Mouse (Mus musculus) ZHBTc4 (cell line): ENCODE data around the gene Prkrip1.

ENCODE experiments used
- DNase-seq: peaks from one replicate; pipeline ENCODE4 v3.0.0-alpha.2; 2011; ENCODE audit warnings: low read depth, low spot score

Gene Prkrip1

DNA sequence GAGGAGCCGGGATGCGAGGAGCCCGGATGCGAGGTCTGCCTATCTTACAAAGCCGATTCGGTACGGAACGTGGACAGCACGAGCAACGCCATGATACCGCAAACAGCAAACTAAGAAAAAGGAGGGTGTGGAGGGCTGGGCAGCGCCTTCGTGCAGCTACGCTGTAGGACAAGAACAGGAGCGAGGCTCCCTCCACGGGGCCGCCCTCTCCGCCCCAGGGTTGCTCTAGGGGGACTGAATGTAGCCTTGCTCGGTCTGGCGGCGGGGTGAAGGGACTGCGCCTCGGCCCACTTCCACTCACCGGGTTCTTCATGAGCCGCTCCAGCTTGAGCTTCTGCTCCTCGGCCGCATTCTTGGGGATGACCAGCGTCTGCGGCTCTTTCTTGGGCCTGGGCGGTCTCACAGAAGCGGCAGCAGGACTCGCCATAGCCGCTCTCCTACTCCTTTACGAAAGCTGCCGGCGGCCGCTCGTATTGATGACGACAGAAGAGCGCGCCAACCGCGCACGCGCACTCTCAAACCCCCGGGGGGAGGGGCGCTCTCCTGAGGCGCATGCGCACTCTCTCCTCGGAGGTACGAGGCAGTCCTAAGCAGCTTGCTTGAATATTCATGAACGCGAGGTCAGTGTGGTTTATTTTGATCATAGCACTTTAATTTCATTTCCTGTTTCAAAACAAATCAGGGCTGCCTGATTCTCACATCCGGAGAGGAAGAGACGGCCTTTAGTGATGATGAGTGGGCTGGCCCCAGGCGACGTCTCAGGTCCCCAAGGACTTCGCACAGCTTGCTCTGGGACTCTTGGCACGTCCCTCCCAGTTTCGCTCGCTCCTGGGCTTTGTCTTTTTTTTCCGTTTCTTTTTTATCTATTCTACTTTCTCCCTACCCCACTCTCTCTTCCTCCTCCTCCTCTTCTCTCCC is at the start of gene Prkrip1:
TSS of gene Prkrip1 (minus strand) at position 490 of the 918 bp plus-strand sequence.
- peak; percentile 99 for DNase-seq

DNA sequence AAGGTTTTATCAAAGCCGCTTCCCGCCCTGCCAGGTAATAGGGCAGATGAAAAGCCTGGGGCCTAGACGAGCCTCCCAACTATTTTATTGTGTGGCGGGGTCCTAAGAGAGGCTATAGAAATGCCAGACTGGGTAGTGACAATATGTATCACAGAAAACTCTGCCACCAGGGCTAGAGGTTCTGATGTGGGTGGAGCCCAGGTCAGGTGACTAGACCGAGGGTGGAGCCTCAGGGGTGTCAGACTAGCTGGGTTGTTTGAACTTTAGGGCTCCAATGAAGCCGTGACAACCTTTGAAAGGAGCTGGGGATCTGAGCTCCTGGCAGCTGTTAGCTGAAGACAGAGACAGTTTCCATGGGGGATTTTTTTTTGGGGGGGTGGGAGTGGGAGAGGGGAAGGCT is 49.7 kb upstream of the Prkrip1 start:
- peak; percentile 25 for DNase-seq

DNA sequence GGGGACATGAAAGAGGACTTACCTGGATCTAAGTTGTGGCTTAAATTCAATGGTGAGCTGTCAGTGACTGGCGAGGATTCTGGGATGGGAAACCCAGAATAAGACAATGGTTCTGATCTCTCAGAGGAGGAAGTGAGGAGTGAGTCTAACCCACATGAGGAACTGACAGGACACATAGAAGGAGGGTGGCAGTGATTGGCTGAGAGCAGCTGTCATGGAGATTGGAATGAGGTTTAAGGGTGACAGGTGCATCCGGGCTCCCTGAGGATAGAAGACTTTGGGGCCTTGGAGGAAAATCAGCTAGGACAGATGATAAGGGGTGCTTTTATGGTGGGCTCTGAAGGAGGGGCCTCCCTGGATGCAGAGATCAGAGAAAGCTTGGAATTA is 47.7 kb upstream of the Prkrip1 start, which contains the start of gene Sh2b2:
TSS of gene Sh2b2 (minus strand) at position 105 of the 387 bp plus-strand sequence.
- DNase-seq = no peak

DNA sequence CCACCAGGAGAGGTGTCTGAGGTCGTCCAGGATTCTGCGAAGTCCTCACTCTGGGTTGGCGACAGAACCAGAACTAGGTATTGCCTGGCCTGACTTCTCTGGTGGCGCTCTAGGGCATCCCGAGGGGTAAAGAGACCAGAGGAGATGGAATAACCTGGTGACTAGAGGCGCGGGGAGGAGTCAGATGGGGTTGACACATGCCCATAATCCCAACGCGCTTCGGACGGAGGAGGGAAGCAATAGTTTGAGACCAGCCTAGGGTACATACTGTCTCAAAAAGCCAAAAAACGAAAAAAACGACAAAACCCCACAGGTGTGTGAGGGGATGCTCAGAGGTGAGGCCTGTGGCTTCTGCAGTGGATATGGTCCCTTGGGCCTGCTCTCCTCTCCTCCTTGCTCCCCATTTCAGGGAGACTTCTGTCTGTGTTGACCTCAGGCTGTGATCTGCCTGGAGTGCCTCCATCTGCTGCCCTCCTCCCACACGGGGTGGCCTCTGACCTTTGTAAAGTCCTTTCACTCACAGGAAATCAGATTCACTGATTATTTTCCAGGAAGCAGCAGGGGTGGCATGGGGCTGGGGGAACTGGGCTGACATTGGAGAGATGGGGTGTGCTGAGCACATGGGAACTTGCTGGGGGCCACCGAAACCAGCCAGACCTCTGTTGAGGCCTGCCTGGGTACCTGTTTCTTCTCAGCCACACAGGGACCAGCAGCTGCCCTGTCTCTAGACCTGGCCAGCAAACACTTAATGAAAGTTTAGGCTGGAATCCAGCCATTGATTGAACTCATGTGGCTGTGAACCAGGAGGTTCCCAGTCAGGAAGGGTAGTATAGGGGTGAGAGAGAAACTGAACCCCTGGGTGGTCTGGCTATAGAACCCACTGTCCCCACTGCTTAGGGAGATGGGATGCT is 47.0 kb upstream of the Prkrip1 start:
- no peak for DNase-seq

DNA sequence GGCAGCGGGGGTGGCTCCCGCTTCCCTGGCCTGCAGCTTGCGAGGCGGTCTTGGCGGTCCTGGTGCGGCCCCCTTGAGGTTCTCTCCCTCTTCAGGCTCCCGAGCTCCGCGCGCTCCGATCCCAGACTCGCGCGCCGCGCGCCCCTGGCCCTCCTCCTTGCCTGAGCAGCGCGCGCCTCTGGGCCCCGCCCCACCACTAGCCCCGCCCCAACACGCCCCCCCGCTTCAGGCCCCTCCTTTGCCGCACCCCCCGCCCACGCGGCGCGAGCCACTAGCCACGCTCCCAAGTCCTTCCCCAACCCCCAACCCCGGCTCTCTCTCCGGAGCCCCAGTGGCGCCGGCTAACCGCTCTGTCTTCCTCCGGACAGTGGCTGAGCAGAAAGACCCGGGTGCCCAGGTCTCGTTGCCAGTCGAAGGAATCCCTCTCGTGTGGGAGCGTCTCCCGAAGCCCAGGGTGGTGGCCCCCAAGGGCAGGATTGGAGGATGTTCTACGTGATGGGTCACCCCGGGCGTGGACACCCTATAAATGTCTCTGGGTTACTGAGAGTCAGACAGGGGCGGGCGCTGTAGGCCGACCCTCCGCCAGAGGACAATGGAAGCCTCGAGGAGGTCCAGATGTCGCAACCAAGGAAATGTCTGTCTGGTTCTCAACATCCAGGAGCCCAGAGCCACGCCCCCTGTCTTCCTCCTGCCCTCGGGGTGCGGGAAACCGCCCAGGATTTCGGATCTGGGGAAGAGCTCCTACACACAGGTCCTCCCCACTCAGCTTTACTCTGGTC is 46.2 kb upstream of the Prkrip1 start:
- DNase-seq = peak; percentile 88

DNA sequence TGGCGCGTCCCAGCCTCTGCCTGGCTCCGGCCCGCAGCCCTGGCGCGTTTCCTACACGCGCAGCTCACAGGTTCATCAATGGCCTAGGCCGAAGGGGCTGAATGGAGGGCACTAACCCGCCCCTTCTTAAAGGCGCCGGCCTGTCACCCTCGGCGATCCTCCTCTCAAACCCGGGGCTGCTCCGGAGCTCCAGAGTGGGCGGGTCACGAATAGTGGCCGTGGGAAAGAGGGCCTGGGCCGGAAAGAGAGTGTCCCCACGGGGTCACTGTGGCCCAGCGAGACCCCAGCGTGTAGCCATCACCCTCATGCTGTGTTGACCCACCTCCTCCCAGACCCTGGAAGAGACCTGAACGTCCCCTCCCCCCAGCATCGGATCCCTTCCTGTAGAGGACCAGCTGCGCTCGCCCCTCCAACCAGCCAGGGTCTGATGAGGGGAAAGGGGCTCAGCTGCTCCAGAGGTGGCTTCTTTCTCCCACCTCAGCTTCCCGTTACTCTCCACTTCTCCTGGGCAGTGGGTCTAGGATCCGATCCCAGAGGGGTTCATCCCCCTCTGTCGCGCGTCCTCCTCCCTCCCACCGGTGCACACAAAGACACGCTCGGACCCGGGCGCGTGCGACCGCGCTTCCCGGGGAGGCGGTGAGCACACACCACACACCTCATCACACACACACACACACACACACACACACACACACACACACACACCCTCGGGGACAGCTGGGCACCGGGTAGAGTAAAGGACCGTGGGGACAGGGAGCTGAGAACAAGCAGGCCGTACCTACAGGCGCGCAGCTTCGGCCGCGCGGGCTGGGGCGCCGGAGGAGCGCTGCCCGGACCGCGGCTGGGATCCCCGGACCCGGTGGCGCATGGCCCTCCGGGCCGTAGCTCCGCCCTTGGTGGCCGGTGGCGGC is 45.3 kb upstream of the Prkrip1 start:
- peak; percentile 35 for DNase-seq

DNA sequence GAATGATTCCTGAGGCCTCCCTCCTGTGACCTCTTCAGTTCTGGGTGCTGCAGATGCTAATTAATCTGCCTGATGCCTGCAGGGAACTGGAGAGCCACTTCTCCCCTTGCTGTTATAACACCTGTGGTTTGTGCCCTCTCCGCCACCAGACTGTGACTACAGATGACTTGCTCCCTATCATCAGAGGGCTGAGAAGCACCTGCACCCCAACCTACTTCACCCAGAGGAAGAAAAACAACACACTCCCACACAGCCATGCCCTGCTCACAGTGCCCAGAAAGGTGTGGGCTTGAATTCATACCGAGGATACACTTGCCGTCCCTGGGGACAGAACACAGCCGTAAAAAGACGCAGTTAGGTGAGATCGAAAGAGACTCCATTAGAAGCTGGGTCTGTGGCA is 42.4 kb upstream of the Prkrip1 start:
- no peak for DNase-seq

DNA sequence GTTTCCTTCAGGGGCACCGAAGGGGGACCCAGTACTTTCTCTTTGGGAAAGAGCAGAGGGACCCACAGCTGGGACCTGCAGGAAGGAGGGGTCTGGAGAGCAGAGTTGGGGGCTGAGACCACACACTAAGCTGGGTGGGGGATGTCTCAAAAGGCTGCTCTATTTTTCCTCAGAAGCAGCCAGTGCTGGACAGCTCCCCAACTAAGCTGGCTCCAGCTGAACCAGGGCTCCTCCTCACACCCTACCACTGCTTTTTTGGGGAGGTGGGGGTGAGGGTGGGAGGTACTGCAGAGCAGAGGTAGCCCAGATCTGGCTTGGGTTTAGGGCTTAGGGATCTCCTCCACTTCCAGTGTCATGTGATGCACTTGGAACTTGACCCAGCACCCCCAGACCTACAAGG is 41.6 kb upstream of the Prkrip1 start:
- peak; percentile 30 for DNase-seq

DNA sequence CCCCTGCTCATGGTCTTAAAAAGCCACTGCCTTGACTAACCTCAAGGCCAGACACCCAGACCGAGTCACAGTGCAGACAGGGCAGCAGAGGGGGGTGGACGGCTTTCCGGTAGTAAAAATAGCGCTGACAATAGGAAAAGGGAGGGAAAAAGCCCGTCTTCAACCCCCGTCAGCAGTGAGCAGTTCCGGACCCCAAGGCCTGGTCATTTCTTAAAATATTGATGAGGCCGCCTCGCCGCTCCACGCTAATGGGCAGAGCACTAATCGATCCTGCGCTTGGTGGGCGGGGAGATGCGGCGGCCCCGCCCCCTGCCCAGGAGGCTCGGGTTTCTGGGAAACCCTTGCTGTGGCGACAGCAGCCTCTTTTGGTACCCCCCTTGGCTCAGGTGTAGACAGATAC is 38.8 kb upstream of the Prkrip1 start:
- DNase-seq = peak; percentile 18

DNA sequence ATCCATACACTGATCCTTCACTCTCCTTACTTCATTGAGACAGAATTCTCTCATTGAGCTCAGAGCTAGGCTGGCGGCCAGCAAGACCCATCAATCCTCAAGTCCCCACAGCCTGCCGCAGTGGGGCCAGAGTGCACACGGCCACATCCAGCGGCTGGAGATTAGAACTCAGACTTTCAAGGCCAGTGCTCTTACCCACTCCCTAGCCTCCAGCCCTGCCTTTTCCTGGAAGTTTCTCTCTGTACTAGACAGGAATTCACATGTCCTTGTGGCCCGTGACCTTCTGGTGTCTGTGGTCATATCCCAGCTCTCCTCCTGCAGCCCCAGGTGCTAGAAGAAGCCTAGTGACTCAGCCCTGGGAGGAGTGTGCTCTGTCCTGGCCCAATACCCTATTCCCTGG is 37.8 kb upstream of the Prkrip1 start:
- peak; percentile 39 for DNase-seq

DNA sequence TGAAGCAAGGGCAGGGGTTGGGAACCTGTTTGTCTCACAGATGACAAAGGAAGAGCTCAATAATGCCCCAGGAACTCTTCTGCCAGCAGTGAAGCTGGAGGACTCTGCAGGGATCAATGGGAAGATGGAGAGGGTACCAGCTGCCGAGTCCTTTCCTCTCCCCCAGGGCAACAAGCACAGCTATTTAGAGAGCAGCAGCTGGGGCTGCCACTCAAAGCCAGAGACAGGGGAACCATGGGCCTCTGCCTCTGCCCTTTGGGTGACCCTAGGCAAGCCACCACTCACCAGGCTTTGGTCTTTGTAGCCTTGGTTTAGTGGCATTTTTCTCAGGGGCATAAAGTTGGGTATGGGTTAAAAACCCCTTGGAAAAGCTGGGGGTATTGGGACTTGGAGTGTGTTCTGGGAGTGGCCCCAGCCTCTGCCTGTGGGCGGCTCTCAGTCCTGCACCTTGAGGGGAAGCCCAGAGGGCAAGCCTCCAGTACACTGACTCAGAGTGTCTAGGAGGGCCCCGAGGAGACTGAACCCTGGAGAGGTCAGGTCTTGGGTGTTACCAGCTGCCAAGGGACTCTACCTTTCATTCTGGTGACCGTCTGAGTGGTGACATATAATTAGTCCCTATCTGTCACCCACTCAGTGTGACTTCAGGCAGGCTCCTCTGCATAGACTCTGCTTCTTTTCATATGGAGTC is 31.7 kb upstream of the Prkrip1 start:
- no peak for DNase-seq

DNA sequence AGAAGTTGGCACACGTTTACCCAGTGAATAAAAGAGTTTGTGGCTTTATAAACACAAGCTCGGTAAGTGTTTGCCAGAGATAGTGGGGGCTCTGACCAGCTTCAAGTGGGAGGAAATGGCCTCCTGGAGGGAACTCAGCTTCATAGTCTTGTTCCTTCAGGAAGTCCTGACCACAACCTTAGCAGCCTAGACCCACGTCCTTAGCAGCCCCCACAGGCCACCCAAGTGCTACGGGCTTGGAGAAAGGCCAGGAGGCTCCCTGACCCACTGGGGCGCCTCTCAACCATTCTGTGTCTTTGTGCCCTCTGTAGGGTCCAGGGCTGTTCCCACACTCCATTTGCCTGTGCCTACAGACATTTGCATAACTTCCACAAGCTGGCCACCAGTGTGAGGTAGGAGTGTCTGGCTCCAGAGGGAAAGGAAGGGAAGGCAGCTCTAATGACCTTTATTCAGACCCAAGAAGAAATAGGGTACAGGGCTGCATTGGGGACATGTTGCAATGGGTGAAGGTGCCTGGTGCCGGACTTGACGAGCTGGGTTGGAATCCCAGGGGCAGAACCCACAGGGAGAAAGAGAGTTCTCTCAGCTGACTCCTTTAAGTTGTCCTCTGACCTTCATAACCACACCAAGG is 27.6 kb upstream of the Prkrip1 start:
- DNase-seq = no peak

DNA sequence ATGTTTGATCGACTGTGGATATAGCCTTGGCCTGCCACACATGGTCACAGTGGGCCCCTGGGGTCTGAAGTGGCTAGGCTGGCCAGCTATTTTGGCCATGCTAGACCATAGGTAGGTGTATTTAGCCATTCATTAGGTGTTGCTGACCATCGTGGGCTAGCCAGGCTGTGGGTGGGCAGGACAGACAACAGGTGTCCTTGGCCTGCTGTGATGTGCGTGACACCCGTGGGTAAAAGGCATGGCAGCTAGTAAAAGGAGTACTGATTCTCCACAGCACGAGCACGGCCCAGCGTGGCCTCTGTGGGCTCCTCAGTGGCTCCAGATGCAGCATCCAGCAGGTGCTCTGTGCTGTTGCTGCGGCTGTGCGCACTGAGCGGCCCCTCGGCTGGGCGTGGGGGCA is 19.8 kb upstream of the Prkrip1 start:
- DNase-seq = no peak

DNA sequence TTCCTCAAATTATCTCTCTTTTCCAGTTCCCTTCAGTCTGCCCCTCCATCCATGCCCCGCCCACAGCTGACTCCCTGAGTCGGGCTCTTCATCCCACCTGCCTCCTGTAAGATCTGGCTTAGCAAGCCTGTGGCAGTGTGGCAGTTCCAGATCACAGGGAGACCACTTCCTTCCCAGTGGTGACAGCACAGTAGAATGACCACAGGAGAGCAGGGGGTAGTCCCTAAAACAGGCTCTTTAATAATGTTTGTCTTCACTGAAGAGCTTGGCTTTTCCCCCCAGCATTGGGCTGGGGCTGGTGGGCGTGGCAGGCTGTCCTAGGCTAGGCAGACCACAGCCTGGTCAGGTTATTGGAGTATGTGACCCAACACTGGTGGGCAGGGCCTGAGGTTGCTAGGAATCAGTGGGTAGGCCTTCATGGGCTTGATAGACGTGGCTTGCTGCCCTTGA is 19.2 kb upstream of the Prkrip1 start:
- DNase-seq = no peak

DNA sequence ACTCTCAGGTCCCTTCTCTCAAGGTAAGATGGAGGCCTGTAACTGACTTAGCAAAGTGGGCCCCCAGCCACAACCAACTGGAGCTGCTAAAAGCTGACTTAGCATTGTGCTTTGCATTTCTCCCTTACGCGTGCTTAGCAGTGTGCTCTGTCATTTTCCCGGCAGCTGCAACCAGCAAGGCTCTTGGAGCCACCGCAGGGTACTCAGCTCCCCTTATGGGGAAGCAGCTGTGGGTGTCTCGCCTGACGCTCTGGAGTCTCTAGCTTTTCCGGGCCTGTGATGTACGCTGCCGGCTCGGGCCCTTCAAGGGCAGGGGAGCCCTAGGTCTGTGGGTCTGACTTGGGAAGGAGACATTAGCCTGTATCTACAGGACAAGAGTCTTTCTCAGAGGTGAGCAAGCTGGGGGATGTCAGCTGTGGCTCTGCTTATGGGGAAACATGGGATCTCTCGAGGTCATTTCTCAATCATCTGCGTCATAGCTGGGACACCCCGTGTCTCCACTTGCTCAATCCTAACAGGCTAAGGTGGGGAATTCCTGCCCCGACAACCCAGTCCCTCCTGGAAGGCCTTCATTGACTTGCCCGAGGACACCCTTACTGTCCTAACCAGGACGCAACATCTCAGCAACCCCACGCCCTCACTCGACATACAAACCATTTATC is 18.4 kb upstream of the Prkrip1 start:
- no peak for DNase-seq

DNA sequence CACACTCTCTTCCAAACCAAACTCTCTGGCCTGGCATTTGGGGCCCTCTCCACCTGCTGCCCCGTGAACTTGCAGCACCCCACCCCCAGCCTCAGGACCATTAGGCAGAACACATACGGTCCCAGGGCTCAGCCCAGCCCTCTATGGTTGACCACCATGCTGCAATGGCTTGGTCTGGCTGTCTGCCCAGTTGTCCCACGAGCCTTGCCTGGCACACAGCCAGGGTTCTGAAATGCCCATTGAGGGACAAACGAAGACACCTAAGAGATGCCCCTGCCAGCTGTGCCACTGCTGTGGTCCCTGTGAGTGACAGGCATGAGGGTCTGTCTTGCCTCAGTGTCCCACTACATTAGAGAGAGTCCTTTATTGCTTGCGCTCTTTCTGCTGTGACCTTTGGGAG is 17.2 kb upstream of the Prkrip1 start:
- DNase-seq = no peak

DNA sequence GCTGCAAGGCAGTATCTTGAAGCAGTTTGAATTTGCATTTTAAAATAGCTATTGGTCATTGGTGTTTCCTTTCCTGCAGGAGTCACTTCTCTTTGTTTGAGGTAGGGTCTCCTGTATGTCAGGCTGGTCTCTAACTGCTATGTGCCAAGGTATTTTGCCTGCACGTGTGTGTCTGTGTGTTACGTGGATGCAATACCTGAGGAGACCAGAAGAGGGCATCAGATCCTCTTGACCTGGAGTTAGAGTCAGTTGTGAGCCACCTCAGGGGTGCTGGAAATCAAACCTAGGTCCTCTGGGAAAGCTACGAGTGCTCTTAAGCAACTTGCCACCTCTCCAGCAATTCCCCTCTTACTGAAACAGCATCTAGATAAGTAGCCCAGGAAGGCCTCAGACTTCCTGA is 16.4 kb upstream of the Prkrip1 start:
- DNase-seq = peak; percentile 51

DNA sequence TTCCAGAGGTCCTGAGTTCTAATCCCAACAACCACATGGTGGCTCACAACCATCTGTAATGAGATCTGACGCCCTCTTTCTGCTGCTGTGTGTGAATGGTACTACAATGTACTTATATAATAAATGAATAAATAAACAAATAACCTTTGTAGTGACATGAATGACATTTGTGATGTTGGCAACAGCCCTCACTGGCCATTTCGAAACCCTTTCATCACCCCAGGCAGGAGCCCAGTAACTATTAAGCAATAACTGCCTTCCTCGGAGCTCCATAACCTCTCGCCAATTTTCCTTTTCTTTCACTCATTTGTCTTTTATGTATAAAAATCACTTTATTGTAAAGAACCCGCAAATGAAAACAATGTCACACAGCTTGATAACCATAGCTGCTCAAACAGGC is 15.0 kb upstream of the Prkrip1 start:
- no peak for DNase-seq

DNA sequence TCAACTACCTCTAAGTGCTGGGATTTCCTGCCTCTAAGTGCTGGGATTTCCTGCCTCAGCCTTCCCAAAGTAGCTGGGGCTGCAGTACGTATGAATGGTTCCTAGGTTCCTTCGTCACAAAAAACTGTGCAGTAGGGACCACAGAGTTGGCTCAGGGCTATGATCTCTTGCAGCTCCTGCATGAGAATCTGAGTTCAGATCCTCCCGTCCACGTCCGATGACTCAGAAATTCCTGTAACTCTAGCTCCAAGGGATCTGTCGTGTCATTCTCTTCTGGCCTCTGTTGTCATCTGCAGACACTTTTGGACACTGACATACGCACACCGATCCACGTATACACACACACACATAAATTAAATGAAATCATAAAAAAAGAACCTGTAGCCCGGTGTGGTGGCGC is 14.0 kb upstream of the Prkrip1 start:
- DNase-seq = no peak
